Mouse (Mus musculus): ENCODE results near the gene Gp1bb. TPM values are rescaled to one million over a fixed set of nuclear protein-coding genes. Genes with fewer than 3 reads are reported as not detected.

The Gp1bb gene
- polyA plus RNA-seq, 1 experiment from 2014 or later, result 9.5 TPM

GRCm38 (mm10) chr16:18643406-18643998, 21.3 kb upstream of the Gp1bb start:
- no peak overlapping the region for H3K9ac ChIP-seq (ENCODE audit: low read depth, low read length)
- DNase-seq (ENCODE audit: low spot score), result no peak
- H3K27ac ChIP-seq (ENCODE audit: low read depth, low read length), result no peak overlapping the region
- H3K4me2 ChIP-seq (replicated peaks; ENCODE audit: low read depth, low read length), result no peak overlapping the region
- no peaks in the 10 kb centered on the region for H3K36me3 ChIP-seq (ENCODE audit: control insufficient read depth, insufficient read depth, low read length)
- no peaks in the 10 kb centered on the region for H3K27me3 ChIP-seq (ENCODE audit: control insufficient read depth, insufficient read depth, low read length)
- no peak overlapping the region for H3K4me3 ChIP-seq (ENCODE audit: low read depth, low read length)
- no peak for ATAC-seq (ENCODE audit: low FRiP score)
- H3K4me1 ChIP-seq (replicated peaks; ENCODE audit: control insufficient read depth, insufficient read depth, low read length), result no peaks in the 10 kb centered on the region
- H3K9me3 ChIP-seq (ENCODE audit: control insufficient read depth, low read length), result no peaks in the 10 kb centered on the region
- 76% methylated on average over 11 of the region's 11 CpGs for WGBS

GRCm38 (mm10) chr16:18642897-18643296, 20.7 kb upstream of the Gp1bb start:
- no peak overlapping the region for H3K4me3 ChIP-seq (ENCODE audit: low read depth, low read length)
- ATAC-seq (ENCODE audit: low FRiP score), result no peak
- H3K27me3 ChIP-seq (ENCODE audit: control insufficient read depth, insufficient read depth, low read length), result no peaks in the 10 kb centered on the region
- H3K4me2 ChIP-seq (replicated peaks; ENCODE audit: low read depth, low read length), result no peak overlapping the region
- no peaks in the 10 kb centered on the region for H3K9me3 ChIP-seq (ENCODE audit: control insufficient read depth, low read length)
- no peaks in the 10 kb centered on the region for H3K4me1 ChIP-seq (replicated peaks; ENCODE audit: control insufficient read depth, insufficient read depth, low read length)
- WGBS, result 87% methylated on average over 4 of the region's 4 CpGs
- no peak overlapping the region for H3K9ac ChIP-seq (ENCODE audit: low read depth, low read length)
- H3K36me3 ChIP-seq (ENCODE audit: control insufficient read depth, insufficient read depth, low read length), result no peaks in the 10 kb centered on the region
- H3K27ac ChIP-seq (ENCODE audit: low read depth, low read length), result no peak overlapping the region
- no peak for DNase-seq (ENCODE audit: low spot score)

GRCm38 (mm10) chr16:18642291-18642690, 20.1 kb upstream of the Gp1bb start:
- no peaks in the 10 kb centered on the region for H3K36me3 ChIP-seq (ENCODE audit: control insufficient read depth, insufficient read depth, low read length)
- DNase-seq (ENCODE audit: low spot score), result no peak
- no peak overlapping the region for H3K4me3 ChIP-seq (ENCODE audit: low read depth, low read length)
- WGBS, result 48% methylated on average over 7 of the region's 7 CpGs
- no peak overlapping the region for H3K27ac ChIP-seq (ENCODE audit: low read depth, low read length)
- no peaks in the 10 kb centered on the region for H3K4me1 ChIP-seq (replicated peaks; ENCODE audit: control insufficient read depth, insufficient read depth, low read length)
- ATAC-seq (ENCODE audit: low FRiP score), result no peak
- no peaks in the 10 kb centered on the region for H3K27me3 ChIP-seq (ENCODE audit: control insufficient read depth, insufficient read depth, low read length)
- no peaks in the 10 kb centered on the region for H3K9me3 ChIP-seq (ENCODE audit: control insufficient read depth, low read length)
- no peak overlapping the region for H3K4me2 ChIP-seq (replicated peaks; ENCODE audit: low read depth, low read length)
- H3K9ac ChIP-seq (ENCODE audit: low read depth, low read length), result no peak overlapping the region

- H3K36me3 ChIP-seq (ENCODE audit: control insufficient read depth, insufficient read depth, low read length), result no peaks in the 10 kb centered on the region
- ATAC-seq (ENCODE audit: low FRiP score) (no peak), DNase-seq (ENCODE audit: low spot score) (no peak)
- H3K4me1 ChIP-seq (replicated peaks; ENCODE audit: control insufficient read depth, insufficient read depth, low read length), result no peaks in the 10 kb centered on the region
- no peak overlapping the region for H3K9ac ChIP-seq (ENCODE audit: low read depth, low read length)
- no peak overlapping the region for H3K4me2 ChIP-seq (replicated peaks; ENCODE audit: low read depth, low read length)
- 84% methylated on average over 1 of the region's 1 CpGs for WGBS
- no peaks in the 10 kb centered on the region for H3K9me3 ChIP-seq (ENCODE audit: control insufficient read depth, low read length)
- no peaks in the 10 kb centered on the region for H3K27me3 ChIP-seq (ENCODE audit: control insufficient read depth, insufficient read depth, low read length)
- no peak overlapping the region for H3K4me3 ChIP-seq (ENCODE audit: low read depth, low read length)
- no peak overlapping the region for H3K27ac ChIP-seq (ENCODE audit: low read depth, low read length)
Measured at GRCm38 (mm10) chr16:18639382-18639929, 17.3 kb upstream of the Gp1bb start.

- no peak overlapping the region for H3K4me3 ChIP-seq (ENCODE audit: low read depth, low read length)
- no peak for DNase-seq (ENCODE audit: low spot score)
- no peaks in the 10 kb centered on the region for H3K9me3 ChIP-seq (ENCODE audit: control insufficient read depth, low read length)
- H3K9ac ChIP-seq (ENCODE audit: low read depth, low read length), result no peak overlapping the region
- H3K36me3 ChIP-seq (ENCODE audit: control insufficient read depth, insufficient read depth, low read length), result no peaks in the 10 kb centered on the region
- no peak overlapping the region for H3K4me2 ChIP-seq (replicated peaks; ENCODE audit: low read depth, low read length)
- ATAC-seq (ENCODE audit: low FRiP score), result no peak
- H3K27me3 ChIP-seq (ENCODE audit: control insufficient read depth, insufficient read depth, low read length), result no peaks in the 10 kb centered on the region
- no peaks in the 10 kb centered on the region for H3K4me1 ChIP-seq (replicated peaks; ENCODE audit: control insufficient read depth, insufficient read depth, low read length)
- no peak overlapping the region for H3K27ac ChIP-seq (ENCODE audit: low read depth, low read length)
- WGBS, result 63% methylated on average over 2 of the region's 2 CpGs
Measured at GRCm38 (mm10) chr16:18638396-18638795, 16.2 kb upstream of the Gp1bb start.

GRCm38 (mm10) chr16:18636804-18637203, 14.6 kb upstream of the Gp1bb start:
- no peaks in the 10 kb centered on the region for H3K36me3 ChIP-seq (ENCODE audit: control insufficient read depth, insufficient read depth, low read length)
- H3K27me3 ChIP-seq (ENCODE audit: control insufficient read depth, insufficient read depth, low read length), result no peaks in the 10 kb centered on the region
- no peaks in the 10 kb centered on the region for H3K9me3 ChIP-seq (ENCODE audit: control insufficient read depth, low read length)
- ATAC-seq (ENCODE audit: low FRiP score), result no peak
- H3K4me1 ChIP-seq (replicated peaks; ENCODE audit: control insufficient read depth, insufficient read depth, low read length), result no peaks in the 10 kb centered on the region
- DNase-seq (ENCODE audit: low spot score), result no peak
- no peak overlapping the region for H3K4me3 ChIP-seq (ENCODE audit: low read depth, low read length)
- no peak overlapping the region for H3K9ac ChIP-seq (ENCODE audit: low read depth, low read length)
- WGBS, result 52% methylated on average over 3 of the region's 3 CpGs
- H3K4me2 ChIP-seq (replicated peaks; ENCODE audit: low read depth, low read length), result no peak overlapping the region
- no peak overlapping the region for H3K27ac ChIP-seq (ENCODE audit: low read depth, low read length)

- no peaks in the 10 kb centered on the region for H3K9me3 ChIP-seq (ENCODE audit: control insufficient read depth, low read length)
- no peak overlapping the region for H3K9ac ChIP-seq (ENCODE audit: low read depth, low read length)
- H3K27ac ChIP-seq (ENCODE audit: low read depth, low read length), result no peak overlapping the region
- no peaks in the 10 kb centered on the region for H3K27me3 ChIP-seq (ENCODE audit: control insufficient read depth, insufficient read depth, low read length)
- WGBS, result 77% methylated on average over 5 of the region's 5 CpGs
- no peaks in the 10 kb centered on the region for H3K36me3 ChIP-seq (ENCODE audit: control insufficient read depth, insufficient read depth, low read length)
- H3K4me1 ChIP-seq (replicated peaks; ENCODE audit: control insufficient read depth, insufficient read depth, low read length), result no peaks in the 10 kb centered on the region
- no peak overlapping the region for H3K4me2 ChIP-seq (replicated peaks; ENCODE audit: low read depth, low read length)
- DNase-seq (ENCODE audit: low spot score), result no peak
- no peak for ATAC-seq (ENCODE audit: low FRiP score)
- no peak overlapping the region for H3K4me3 ChIP-seq (ENCODE audit: low read depth, low read length)
Measured at GRCm38 (mm10) chr16:18636401-18636800, 14.2 kb upstream of the Gp1bb start.

GRCm38 (mm10) chr16:18633333-18633732, 11.1 kb upstream of the Gp1bb start:
- Histone ChIP-seq H3K36me3 (ENCODE audit: control insufficient read depth, insufficient read depth, low read length) (no peaks in the 10 kb centered on the region), H3K4me2 (replicated peaks; ENCODE audit: low read depth, low read length) (no peak overlapping the region), H3K27me3 (ENCODE audit: control insufficient read depth, insufficient read depth, low read length) (peaks cover 2% of the 10 kb centered on the region; the same call in 1 of the 2 replicates), H3K27ac (ENCODE audit: low read depth, low read length) (no peak overlapping the region), H3K4me1 (replicated peaks; ENCODE audit: control insufficient read depth, insufficient read depth, low read length) (peaks cover 6% of the 10 kb centered on the region), H3K9ac (ENCODE audit: low read depth, low read length) (no peak overlapping the region), H3K9me3 (ENCODE audit: control insufficient read depth, low read length) (no peaks in the 10 kb centered on the region), H3K4me3 (ENCODE audit: low read depth, low read length) (no peak overlapping the region)
- no peak for DNase-seq (ENCODE audit: low spot score)
- no peak for ATAC-seq (ENCODE audit: low FRiP score)
- 18% methylated on average over 1 of the region's 1 CpGs for WGBS

GRCm38 (mm10) chr16:18632816-18633215, 10.6 kb upstream of the Gp1bb start:
- Histone ChIP-seq H3K4me1 (replicated peaks; ENCODE audit: control insufficient read depth, insufficient read depth, low read length) (peaks cover 10% of the 10 kb centered on the region), H3K4me3 (ENCODE audit: low read depth, low read length) (no peak overlapping the region), H3K4me2 (replicated peaks; ENCODE audit: low read depth, low read length) (no peak overlapping the region), H3K9ac (ENCODE audit: low read depth, low read length) (no peak overlapping the region), H3K9me3 (ENCODE audit: control insufficient read depth, low read length) (no peaks in the 10 kb centered on the region), H3K27ac (ENCODE audit: low read depth, low read length) (no peak overlapping the region), H3K36me3 (ENCODE audit: control insufficient read depth, insufficient read depth, low read length) (no peaks in the 10 kb centered on the region), H3K27me3 (ENCODE audit: control insufficient read depth, insufficient read depth, low read length) (peaks cover 2% of the 10 kb centered on the region; the same call in 1 of the 2 replicates)
- WGBS, result 62% methylated on average over 2 of the region's 2 CpGs
- ATAC-seq (ENCODE audit: low FRiP score) (no peak), DNase-seq (ENCODE audit: low spot score) (no peak)
